Mouse (Mus musculus): ENCODE results near the gene Nucks1. TPM values are rescaled to one million over a fixed set of nuclear protein-coding genes. Genes with fewer than 3 reads are reported as not detected.
A peak's percentile ranks its signal among the peaks of the same experiment; 100 is the strongest.

Nucks1 gene
- 51.4 and 52.2 TPM in 2 replicates for polyA plus RNA-seq (2012; rRNA removed)

DNA sequence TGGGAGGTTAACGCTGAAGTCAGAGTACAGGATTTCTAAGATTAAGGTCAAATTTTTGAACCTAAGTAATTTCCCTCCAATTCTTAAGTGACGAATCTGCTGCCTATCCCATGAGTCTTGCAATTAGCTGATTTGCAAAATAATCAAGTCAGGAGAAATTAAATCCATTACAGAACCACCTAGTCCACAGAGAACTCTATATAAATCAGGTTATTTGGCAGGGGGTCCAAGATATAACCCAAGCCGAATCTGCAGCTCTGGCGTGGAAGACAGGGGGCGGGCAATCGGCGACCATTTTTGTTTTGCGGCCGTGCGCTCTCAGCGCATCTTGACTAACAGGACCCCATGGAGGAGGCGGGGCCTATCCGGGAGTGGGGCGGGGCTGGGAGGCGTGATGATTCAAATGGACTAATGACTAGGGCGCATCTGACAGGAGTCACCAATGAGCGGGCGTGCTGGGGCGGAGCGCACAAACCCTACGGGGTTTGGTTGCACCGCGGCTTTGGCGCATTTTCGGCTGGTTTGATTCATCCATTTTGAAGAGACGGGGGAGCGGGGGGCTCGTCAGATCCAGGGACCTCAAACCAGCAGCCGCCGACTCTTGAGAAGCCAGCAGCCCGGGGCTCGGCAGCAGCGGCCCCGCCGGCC, at the start of gene Nucks1:
Gene Nucks1 (plus strand): TSS at position 534 of the 648 bp plus-strand sequence.
- H3K4me1 ChIP-seq (ENCODE audit: control insufficient read depth, insufficient read depth, low read length): peaks cover 2% of the 10 kb centered on the region; the same call in 1 of the 2 replicates
- TF ChIP-seq CTCF (IDR thresholded peaks at IDR 0.05; ENCODE audit: extremely low read depth, insufficient read depth, low read length): no peak
- TF ChIP-seq POLR2A (IDR thresholded peaks at IDR 0.05; ENCODE audit: extremely low read depth, insufficient read depth, low read length): peak; percentile 74

DNA sequence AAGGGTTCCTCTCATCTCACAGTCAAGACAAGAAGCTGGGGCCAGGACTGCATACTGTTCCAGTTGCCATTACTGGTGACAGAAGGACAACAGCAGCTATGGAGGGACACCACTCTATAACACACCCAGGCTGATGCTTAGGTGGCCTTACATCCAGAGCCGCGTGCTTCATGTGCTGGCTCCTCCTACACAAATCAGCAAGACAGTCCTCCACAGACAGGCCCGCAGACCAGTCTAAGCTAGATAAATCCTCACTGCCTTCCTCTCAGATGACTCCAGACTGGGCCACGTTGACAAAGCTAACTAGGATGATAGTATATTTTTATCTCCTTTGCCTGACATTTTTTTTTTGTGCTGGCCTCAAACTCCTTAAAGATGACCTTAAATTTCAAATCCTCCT, 48.5 kb upstream of the Nucks1 start:
- Histone ChIP-seq H3K4me1 (ENCODE audit: control insufficient read depth, insufficient read depth, low read length) (no peaks in the 10 kb centered on the region), H3K4me3 (ENCODE audit: insufficient read depth, low read length) (no peak overlapping the region), H3K27ac (ENCODE audit: insufficient read depth, low read length) (no peak overlapping the region)
- no peak for TF ChIP-seq CTCF (IDR thresholded peaks at IDR 0.05; ENCODE audit: extremely low read depth, insufficient read depth, low read length)
- no peak for TF ChIP-seq POLR2A (IDR thresholded peaks at IDR 0.05; ENCODE audit: extremely low read depth, insufficient read depth, low read length)

More for the DNA sequence above, at the start of gene Nucks1:
- Histone ChIP-seq H3K27ac (ENCODE audit: insufficient read depth, low read length) (peak within 1 kb of the TSS; percentile 86), H3K4me3 (ENCODE audit: insufficient read depth, low read length) (peak within 1 kb of the TSS; percentile 65)

DNA sequence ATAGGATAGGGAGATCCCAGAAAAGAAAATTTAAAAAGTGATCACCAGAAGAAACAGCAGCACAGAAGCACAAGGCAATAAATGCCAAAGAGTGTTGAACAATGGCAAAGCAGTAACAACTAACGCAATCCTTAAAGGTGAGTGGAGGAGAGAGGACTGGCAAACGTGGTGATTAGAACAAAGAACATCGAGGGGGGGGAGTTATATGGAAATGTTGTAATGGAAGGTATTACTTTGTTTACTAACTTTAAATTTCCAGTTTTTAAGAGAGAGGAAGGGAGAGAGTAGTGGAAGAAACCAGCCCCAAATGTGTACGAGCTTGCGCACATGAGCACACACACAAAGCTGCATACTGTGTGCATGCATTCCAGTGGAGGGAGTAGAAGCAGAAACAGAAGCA, 44.7 kb upstream of the Nucks1 start:
- TF ChIP-seq CTCF (IDR thresholded peaks at IDR 0.05; ENCODE audit: extremely low read depth, insufficient read depth, low read length): no peak
- no peak for TF ChIP-seq POLR2A (IDR thresholded peaks at IDR 0.05; ENCODE audit: extremely low read depth, insufficient read depth, low read length)
- no peaks in the 10 kb centered on the region for H3K4me1 ChIP-seq (ENCODE audit: control insufficient read depth, insufficient read depth, low read length)
- H3K27ac ChIP-seq (ENCODE audit: insufficient read depth, low read length): no peak overlapping the region
- no peak overlapping the region for H3K4me3 ChIP-seq (ENCODE audit: insufficient read depth, low read length)

DNA sequence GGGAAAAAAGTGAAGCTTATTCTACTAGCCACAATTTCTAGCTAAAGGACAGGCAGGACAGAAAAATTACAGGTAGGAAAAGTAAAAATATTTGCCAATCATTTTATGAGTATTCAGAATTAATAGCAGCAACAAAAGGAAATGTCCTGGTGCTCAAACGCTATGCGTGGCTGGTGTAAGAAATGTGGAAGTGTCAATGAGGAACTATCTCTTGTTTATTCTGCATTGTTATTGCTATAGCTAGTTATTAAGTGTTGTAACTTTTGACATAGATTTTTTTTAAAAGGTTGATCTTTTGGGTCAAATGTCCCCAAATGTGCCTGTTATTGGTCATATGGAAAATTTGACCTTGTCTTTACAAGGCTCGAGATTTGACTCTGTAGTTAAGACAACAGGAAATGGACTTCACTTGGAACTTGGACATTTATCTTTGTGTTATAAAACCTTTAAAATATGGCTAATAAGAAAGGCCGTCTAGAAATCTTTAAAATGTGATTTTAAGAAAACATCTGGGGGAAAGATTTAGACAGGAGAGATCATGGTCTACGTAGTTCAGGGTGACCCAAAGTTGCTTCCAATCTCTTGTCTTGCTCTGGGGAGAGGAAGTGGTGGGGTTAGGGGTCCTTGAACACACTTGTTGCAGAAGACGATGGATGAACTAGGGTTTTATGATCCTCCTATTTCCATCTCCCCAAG, 43.9 kb upstream of the Nucks1 start:
- no peak overlapping the region for H3K27ac ChIP-seq (ENCODE audit: insufficient read depth, low read length)
- TF ChIP-seq CTCF (IDR thresholded peaks at IDR 0.05; ENCODE audit: extremely low read depth, insufficient read depth, low read length): no peak
- no peaks in the 10 kb centered on the region for H3K4me1 ChIP-seq (ENCODE audit: control insufficient read depth, insufficient read depth, low read length)
- H3K4me3 ChIP-seq (ENCODE audit: insufficient read depth, low read length): no peak overlapping the region; the same call in 1 of the 2 replicates

DNA sequence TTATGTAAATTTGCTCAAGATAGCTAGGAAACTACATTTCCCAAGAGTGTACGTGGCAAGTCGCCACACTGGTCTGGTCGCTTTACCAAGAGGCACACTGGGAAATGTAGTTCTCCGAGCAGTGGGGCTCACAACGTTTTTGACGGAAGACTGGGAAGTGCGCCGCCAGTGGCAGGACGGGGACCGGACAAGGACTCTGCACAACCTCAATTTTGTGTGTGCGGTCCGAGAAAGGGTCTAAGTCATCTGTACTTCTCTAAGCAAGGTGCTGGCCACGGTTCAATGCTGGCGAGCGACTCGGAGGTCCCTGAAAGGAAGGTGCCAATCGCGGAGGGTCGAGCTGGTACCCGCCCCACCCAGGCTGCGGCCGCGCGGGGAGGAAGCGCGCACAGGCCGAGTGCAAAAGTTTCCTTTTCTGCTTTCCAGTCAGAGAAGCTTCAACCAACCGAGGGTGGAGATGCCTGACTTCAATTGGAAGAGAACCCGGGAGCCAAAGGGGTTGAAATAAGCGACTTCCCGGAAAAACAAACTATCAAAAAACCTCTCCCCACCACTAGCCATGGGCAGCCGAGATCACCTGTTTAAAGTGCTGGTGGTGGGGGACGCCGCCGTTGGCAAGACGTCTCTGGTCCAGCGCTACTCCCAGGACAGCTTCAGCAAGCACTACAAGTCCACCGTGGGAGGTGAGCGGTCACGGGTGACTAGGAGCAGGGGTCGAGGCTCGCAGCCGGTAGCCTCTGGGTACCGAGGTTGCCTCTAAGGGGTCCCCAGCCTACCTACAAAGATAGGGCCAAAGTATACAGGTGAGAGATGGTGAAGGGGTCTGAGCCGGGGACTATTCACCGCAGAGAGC, 43.0 kb upstream of the Nucks1 start, which contains the start of gene Rab29:
Gene Rab29 (plus strand): TSS at position 132 of the 853 bp plus-strand sequence.
- no peak within 1 kb of the TSS for H3K27ac ChIP-seq (ENCODE audit: insufficient read depth, low read length)
- H3K4me3 ChIP-seq (ENCODE audit: insufficient read depth, low read length): peak within 1 kb of the TSS; percentile 46
- no peaks in the 10 kb centered on the region for H3K4me1 ChIP-seq (ENCODE audit: control insufficient read depth, insufficient read depth, low read length)
- no peak for TF ChIP-seq POLR2A (IDR thresholded peaks at IDR 0.05; ENCODE audit: extremely low read depth, insufficient read depth, low read length)
- peak; percentile 73 for TF ChIP-seq CTCF (IDR thresholded peaks at IDR 0.05; ENCODE audit: extremely low read depth, insufficient read depth, low read length)

DNA sequence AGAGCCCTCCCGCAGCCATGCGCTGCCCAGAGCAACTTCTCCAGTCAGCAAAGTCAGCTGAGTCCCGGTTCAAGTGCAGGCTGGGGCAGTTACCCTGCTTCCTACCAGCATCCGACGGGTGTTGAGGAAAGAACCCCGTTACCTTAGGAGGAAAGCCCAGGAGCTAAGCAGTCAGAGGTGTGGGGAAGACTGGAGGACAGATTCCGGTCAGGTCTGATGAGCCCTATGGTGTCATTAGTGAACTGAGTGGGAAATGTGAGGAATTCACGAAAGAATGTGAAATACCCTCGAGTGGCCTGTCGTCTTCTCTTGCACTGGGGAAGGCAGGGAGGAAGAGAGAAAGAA, 42.4 kb upstream of the Nucks1 start:
- Histone ChIP-seq H3K4me3 (ENCODE audit: insufficient read depth, low read length) (peak overlapping the region; percentile 46; the same call in 1 of the 2 replicates), H3K27ac (ENCODE audit: insufficient read depth, low read length) (no peak overlapping the region), H3K4me1 (ENCODE audit: control insufficient read depth, insufficient read depth, low read length) (no peaks in the 10 kb centered on the region)
- TF ChIP-seq CTCF (IDR thresholded peaks at IDR 0.05; ENCODE audit: extremely low read depth, insufficient read depth, low read length) (no peak), POLR2A (IDR thresholded peaks at IDR 0.05; ENCODE audit: extremely low read depth, insufficient read depth, low read length) (no peak)

DNA sequence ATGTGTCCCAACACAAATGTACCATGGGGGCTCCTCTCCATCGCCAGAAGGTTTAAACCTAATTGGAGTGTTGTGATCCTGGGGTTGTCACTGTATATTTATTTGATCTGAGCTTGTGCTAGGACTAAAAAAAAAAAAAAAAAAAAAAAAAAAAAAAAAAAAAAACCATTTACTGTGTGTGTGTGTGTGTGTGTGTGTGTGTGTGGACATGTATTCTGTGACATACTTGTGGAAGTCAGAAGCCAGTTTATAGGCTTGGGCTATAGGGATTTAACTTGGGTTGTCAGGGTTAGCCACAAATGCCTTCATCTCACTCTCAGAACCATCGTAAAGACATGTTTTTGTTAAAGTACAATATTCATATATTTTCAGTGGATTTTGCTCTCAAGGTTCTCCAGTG, 40.8 kb upstream of the Nucks1 start:
- Histone ChIP-seq H3K4me1 (ENCODE audit: control insufficient read depth, insufficient read depth, low read length) (no peaks in the 10 kb centered on the region), H3K27ac (ENCODE audit: insufficient read depth, low read length) (no peak overlapping the region), H3K4me3 (ENCODE audit: insufficient read depth, low read length) (no peak overlapping the region)
- TF ChIP-seq CTCF (IDR thresholded peaks at IDR 0.05; ENCODE audit: extremely low read depth, insufficient read depth, low read length) (no peak), POLR2A (IDR thresholded peaks at IDR 0.05; ENCODE audit: extremely low read depth, insufficient read depth, low read length) (no peak)

DNA sequence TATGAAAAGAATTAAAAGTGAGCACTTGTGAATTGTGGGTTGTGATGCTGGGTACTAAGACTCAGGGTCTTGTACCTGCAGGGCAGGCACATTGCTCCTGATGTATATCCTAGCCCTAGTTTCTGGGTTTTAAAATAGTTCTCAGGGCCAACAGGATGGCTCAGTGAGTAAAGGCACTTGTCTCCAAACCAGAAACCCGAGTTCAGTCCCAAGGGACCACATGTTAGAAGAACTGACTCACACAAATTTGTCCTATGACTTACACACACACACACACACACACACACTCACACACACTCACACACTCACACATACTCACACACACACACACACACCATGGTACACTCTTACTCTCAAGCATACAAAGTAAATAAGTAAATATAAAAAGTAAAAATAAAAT, 37.5 kb upstream of the Nucks1 start:
- Histone ChIP-seq H3K4me3 (ENCODE audit: insufficient read depth, low read length) (no peak overlapping the region), H3K27ac (ENCODE audit: insufficient read depth, low read length) (no peak overlapping the region), H3K4me1 (ENCODE audit: control insufficient read depth, insufficient read depth, low read length) (no peaks in the 10 kb centered on the region)
- TF ChIP-seq CTCF (IDR thresholded peaks at IDR 0.05; ENCODE audit: extremely low read depth, insufficient read depth, low read length) (no peak), POLR2A (IDR thresholded peaks at IDR 0.05; ENCODE audit: extremely low read depth, insufficient read depth, low read length) (no peak)

DNA sequence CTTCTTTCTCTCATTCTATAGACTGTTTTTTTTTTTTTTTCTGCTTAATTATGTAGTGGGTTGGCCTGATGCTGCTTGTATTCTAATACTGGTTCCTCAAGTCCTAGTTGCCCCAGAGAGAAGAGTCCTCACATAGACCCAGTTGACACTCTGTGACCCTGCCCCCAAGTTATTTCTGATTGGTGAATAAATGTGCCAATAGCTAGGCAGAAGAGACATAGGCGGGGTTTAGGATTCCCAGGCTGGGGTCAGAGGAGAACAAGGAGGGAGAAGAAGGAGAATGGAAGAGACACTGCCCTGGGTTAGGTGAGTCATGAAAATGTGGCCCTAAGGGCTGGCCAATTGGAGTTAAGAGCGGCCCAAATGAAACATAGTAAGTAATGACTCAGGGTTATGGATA, 30.5 kb upstream of the Nucks1 start:
- no peak overlapping the region for H3K4me3 ChIP-seq (ENCODE audit: insufficient read depth, low read length)
- H3K4me1 ChIP-seq (ENCODE audit: control insufficient read depth, insufficient read depth, low read length): no peaks in the 10 kb centered on the region
- H3K27ac ChIP-seq (ENCODE audit: insufficient read depth, low read length): no peak overlapping the region
- no peak for TF ChIP-seq POLR2A (IDR thresholded peaks at IDR 0.05; ENCODE audit: extremely low read depth, insufficient read depth, low read length)
- TF ChIP-seq CTCF (IDR thresholded peaks at IDR 0.05; ENCODE audit: extremely low read depth, insufficient read depth, low read length): no peak
